Mouse (Mus musculus) MEL (cell line): Measurements from ENCODE around the gene Ccdc57. TPM values are rescaled to one million over a fixed set of nuclear protein-coding genes. Genes with fewer than 3 reads are reported as not detected.

Experiments used
- DNase-seq: peaks from one replicate; pipeline ENCODE4 v3.0.0; 2011; ENCODE audit warnings: low read depth, low spot score
- H3K27ac ChIP-seq: 2 replicates; pipeline ENCODE4 v1.5.1; 2012; ENCODE audit warnings: low read depth, mild to moderate bottlenecking, control low read depth, low read length, moderate library complexity; ENCODE audit not compliant: control insufficient read depth
- H3K27me3 ChIP-seq, 2 experiments: fragments of 150-350 bp in 1 of 2; sonication (generic) in 1 of 2; 2 replicates each; pipeline ENCODE4 v1.6.1; 2012; ENCODE audit warnings: low read length in 2 of 2, mild to moderate bottlenecking in 2 of 2, improper control_type of control experiment in 1 of 2, moderate library complexity in 1 of 2; ENCODE audit not compliant: insufficient read depth in 2 of 2, control insufficient read depth in 1 of 2
- H3K36me3 ChIP-seq, 2 experiments: 2 replicates each; pipeline ENCODE4 v1.6.1; 2012 to 2014; ENCODE audit warnings: low read length in 2 of 2, improper control_type of control experiment in 1 of 2, inconsistent platforms in 1 of 2, mild to moderate bottlenecking in 1 of 2; ENCODE audit not compliant: insufficient read depth in 2 of 2, control insufficient read depth in 1 of 2
- H3K4me1 ChIP-seq, 2 experiments: fragments of 150-350 bp in 1 of 2; sonication (generic) in 1 of 2; 2 replicates each; pipeline ENCODE4 v1.6.1; 2012; ENCODE audit warnings: low read length in 2 of 2, improper control_type of control experiment in 1 of 2, mild to moderate bottlenecking in 1 of 2; ENCODE audit not compliant: insufficient read depth in 2 of 2, control insufficient read depth in 1 of 2
- H3K4me3 ChIP-seq, 2 experiments: fragments of 150-350 bp in 1 of 2; sonication (generic) in 1 of 2; 2 replicates each; pipeline ENCODE4 v1.5.1; 2012; ENCODE audit warnings: low read depth in 2 of 2, low read length in 2 of 2, mild to moderate bottlenecking in 2 of 2, moderate library complexity in 2 of 2, control low read depth in 1 of 2, improper control_type of control experiment in 1 of 2; ENCODE audit not compliant: control insufficient read depth in 1 of 2, insufficient read depth in 1 of 2
- H3K79me2 ChIP-seq: 2 replicates; pipeline ENCODE4 v1.6.1; 2012; ENCODE audit warnings: mild to moderate bottlenecking, low read length, moderate library complexity; ENCODE audit not compliant: control insufficient read depth, poor library complexity, insufficient read depth
- H3K9ac ChIP-seq: 2 replicates; pipeline ENCODE4 v1.6.1; 2012; ENCODE audit warnings: low read depth, mild to moderate bottlenecking, control low read depth, low read length, moderate library complexity; ENCODE audit not compliant: control insufficient read depth, poor library complexity, severe bottlenecking
- H3K9me3 ChIP-seq: fragments of 150-350 bp; sonication (generic); replicated peaks from 2 replicates; pipeline ENCODE4 v1.6.1; 2012; ENCODE audit warnings: mild to moderate bottlenecking, low read length, improper control_type of control experiment, moderate library complexity; ENCODE audit not compliant: insufficient read depth
- CHD2 ChIP-seq: IDR thresholded peaks from 2 replicates; pipeline ENCODE4 v1.6.1; 2011; ENCODE audit warnings: low read length, improper control_type of control experiment
- CTCF ChIP-seq, 3 experiments: IDR thresholded peaks in 2 of 3; conservative IDR thresholded peaks in 1 of 3; 2 replicates each; pipeline ENCODE4 v1.5.1; 2011 to 2012; ENCODE audit warnings: low read length in 3 of 3, low read depth in 2 of 3, mild to moderate bottlenecking in 2 of 3, improper control_type of control experiment in 1 of 3, inconsistent platforms in 1 of 3, mixed read lengths in 1 of 3, moderate library complexity in 1 of 3; ENCODE audit not compliant: control insufficient read depth in 1 of 3, insufficient read depth in 1 of 3, poor library complexity in 1 of 3, severe bottlenecking in 1 of 3
- EP300 ChIP-seq, 2 experiments: IDR thresholded peaks; 2 replicates each; pipeline ENCODE4 v1.6.1; 2011; ENCODE audit warnings: improper control_type of control experiment in 2 of 2, low read length in 2 of 2, low read depth in 1 of 2, mild to moderate bottlenecking in 1 of 2
- GABPA ChIP-seq: IDR thresholded peaks from 2 replicates; pipeline ENCODE4 v1.6.1; 2012; ENCODE audit warnings: low read depth, mild to moderate bottlenecking, inconsistent platforms, low read length, improper control_type of control experiment, moderate library complexity
- GATA1 ChIP-seq: IDR thresholded peaks from 2 replicates; pipeline ENCODE4 v1.6.1; 2011; ENCODE audit warnings: low read depth, low read length, improper control_type of control experiment
- HCFC1 ChIP-seq: IDR thresholded peaks from 2 replicates; pipeline ENCODE4 v1.6.1; 2012; ENCODE audit warnings: low read depth, mild to moderate bottlenecking, inconsistent platforms, low read length, improper control_type of control experiment, moderate library complexity
- KAT2A ChIP-seq: conservative IDR thresholded peaks from 2 replicates; pipeline ENCODE4 v1.6.1; 2012; ENCODE audit warnings: low read depth, low read length, improper control_type of control experiment, inconsistent platforms
- MAFK ChIP-seq: IDR thresholded peaks from 2 replicates; pipeline ENCODE4 v1.6.1; 2011; ENCODE audit warnings: low read depth, mild to moderate bottlenecking, low read length, improper control_type of control experiment, borderline replicate concordance
- MAX ChIP-seq: IDR thresholded peaks from 2 replicates; pipeline ENCODE4 v1.6.1; 2011; ENCODE audit warnings: low read length, improper control_type of control experiment
- MAZ ChIP-seq: IDR thresholded peaks from 2 replicates; pipeline ENCODE4 v1.6.1; 2012; ENCODE audit warnings: low read depth, mild to moderate bottlenecking, inconsistent platforms, low read length, improper control_type of control experiment
- POLR2A ChIP-seq, 2 experiments: IDR thresholded peaks; 2 replicates each; pipeline ENCODE4 v1.6.1; 2011 to 2012; ENCODE audit warnings: low read length in 2 of 2, mild to moderate bottlenecking in 2 of 2, control low read depth in 1 of 2, improper control_type of control experiment in 1 of 2, low read depth in 1 of 2, moderate library complexity in 1 of 2; ENCODE audit not compliant: control insufficient read depth in 1 of 2, insufficient read depth in 1 of 2, poor library complexity in 1 of 2
- POLR2AphosphoS2 ChIP-seq: IDR thresholded peaks from 2 replicates; pipeline ENCODE4 v1.6.1; 2011; ENCODE audit warnings: low read length, improper control_type of control experiment
- POLR2AphosphoS5 ChIP-seq: IDR thresholded peaks from 2 replicates; pipeline ENCODE4 v1.6.1; 2012; ENCODE audit warnings: low read depth, borderline replicate concordance, mild to moderate bottlenecking, inconsistent platforms, low read length, moderate library complexity, mixed read lengths
- RAD21 ChIP-seq: IDR thresholded peaks from 2 replicates; pipeline ENCODE4 v1.6.1; 2011; ENCODE audit warnings: mild to moderate bottlenecking, low read depth, low read length, improper control_type of control experiment
- RCOR1 ChIP-seq: IDR thresholded peaks from 2 replicates; pipeline ENCODE4 v1.6.1; 2012; ENCODE audit warnings: low read depth, mild to moderate bottlenecking, inconsistent platforms, low read length, improper control_type of control experiment
- SMC3 ChIP-seq: IDR thresholded peaks from 2 replicates; pipeline ENCODE4 v1.6.1; 2011; ENCODE audit warnings: low read depth, low read length, improper control_type of control experiment
- TCF12 ChIP-seq: IDR thresholded peaks from 2 replicates; pipeline ENCODE4 v1.6.1; 2014; ENCODE audit warnings: low read depth, mild to moderate bottlenecking, inconsistent platforms, low read length, improper control_type of control experiment, moderate library complexity
- USF2 ChIP-seq, 2 experiments: IDR thresholded peaks; 2 replicates each; pipeline ENCODE4 v1.6.1; 2011 to 2012; ENCODE audit warnings: improper control_type of control experiment in 2 of 2, low read length in 2 of 2, borderline replicate concordance in 1 of 2, inconsistent platforms in 1 of 2, low read depth in 1 of 2, mild to moderate bottlenecking in 1 of 2; ENCODE audit not compliant: insufficient read depth in 1 of 2
- ZMIZ1 ChIP-seq: IDR thresholded peaks from 2 replicates; pipeline ENCODE4 v1.6.1; 2012; ENCODE audit warnings: low read depth, mild to moderate bottlenecking, inconsistent platforms, low read length, improper control_type of control experiment, moderate library complexity
- ZNF384 ChIP-seq: IDR thresholded peaks from 2 replicates; pipeline ENCODE4 v1.6.1; 2012; ENCODE audit warnings: low read depth, mild to moderate bottlenecking, inconsistent platforms, low read length, improper control_type of control experiment
- polyA plus RNA-seq, 2 experiments: library from polyadenylated mRNA; stranded (reverse) in 1 of 2; unstranded in 1 of 2; fragments of >175 nt in 1 of 2; fragments of >200 nt in 1 of 2; gene quantifications; 2 replicates each; pipeline versions ENCODE4 v1.2.1 to v1.2.4; 2012; ENCODE audit warnings: low replicate concordance in 2 of 2, low read depth in 1 of 2; ENCODE audit not compliant: insufficient read length in 2 of 2, insufficient read depth in 1 of 2, missing spikeins in 1 of 2
- total RNA-seq: library from RNA; depleted of rRNA; stranded (reverse); fragments of 300-350 nt; gene quantifications from 2 replicates; pipeline ENCODE4 v1.2.3, GENCODE M21; 2012

Gene Ccdc57
- total and polyA plus RNA-seq, 3 experiments = 5.3 to 7.4 TPM; not detected in 1

DNA sequence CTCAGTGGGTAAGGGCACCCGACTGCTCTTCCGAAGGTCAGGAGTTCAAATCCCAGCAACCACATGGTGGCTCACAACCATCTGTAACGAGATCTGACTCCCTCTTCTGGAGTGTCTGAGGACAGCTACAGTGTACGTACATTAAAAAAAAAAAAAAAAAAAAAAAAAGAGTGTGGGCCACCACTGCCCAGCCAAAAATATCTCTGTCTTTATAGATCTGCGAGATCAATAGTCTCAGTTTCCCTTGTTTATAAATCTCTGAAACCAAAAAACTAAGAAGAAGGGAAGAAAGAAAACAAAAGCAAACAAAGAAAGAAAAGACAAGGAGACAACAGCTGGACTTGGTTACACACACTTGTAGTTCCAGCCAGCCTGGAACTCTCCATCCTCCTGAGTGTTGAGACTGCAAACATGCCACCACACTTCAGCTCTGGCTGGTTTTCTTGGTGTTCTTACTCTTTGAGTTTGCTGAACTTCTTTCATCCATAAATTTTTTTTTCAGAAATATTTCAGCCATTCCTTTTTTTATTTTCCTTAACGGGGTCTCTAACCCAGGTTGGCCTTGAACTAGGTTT, 133.3 kb downstream of the Ccdc57 start:
- no peaks in the 10 kb centered on the region for H3K27me3 ChIP-seq
- H3K4me3 ChIP-seq = peak overlapping the region; percentile 34 to 41
- peaks cover 0 to 17% of the 10 kb centered on the region in 2 experiments; a peak in 3 of 4 replicates for H3K36me3 ChIP-seq
- TF ChIP-seq ZNF384 (peak; percentile 94), MAZ (no peak), POLR2AphosphoS5 (no peak), CTCF (IDR thresholded peaks at IDR 0.05 in 2 of 3, conservative IDR thresholded peaks at IDR 0.05 in 1 of 3; ENCODE audit: control insufficient read depth in 1 of 3, insufficient read depth in 1 of 3, low read depth in 2 of 3, low read length in 3 of 3, poor library complexity in 1 of 3, severe bottlenecking in 1 of 3) (0 out of 6 replicates have a peak, but pooled peaks of 1 of the 3 experiments have one; percentile 8), CHD2 (no peak), MAX (no peak), EP300 (IDR thresholded peaks at IDR 0.05; ENCODE audit: low read depth in 1 of 2, low read length in 2 of 2) (no peak), SMC3 (no peak)
- H3K9me3 ChIP-seq = no peaks in the 10 kb centered on the region
- DNase-seq = peak; percentile 60
- H3K4me1 ChIP-seq = peaks cover 8 to 19% of the 10 kb centered on the region in 2 experiments
- H3K79me2 ChIP-seq = peaks cover 18% of the 10 kb centered on the region
- no peak overlapping the region for H3K27ac ChIP-seq
- peak overlapping the region; percentile 47 for H3K9ac ChIP-seq

DNA sequence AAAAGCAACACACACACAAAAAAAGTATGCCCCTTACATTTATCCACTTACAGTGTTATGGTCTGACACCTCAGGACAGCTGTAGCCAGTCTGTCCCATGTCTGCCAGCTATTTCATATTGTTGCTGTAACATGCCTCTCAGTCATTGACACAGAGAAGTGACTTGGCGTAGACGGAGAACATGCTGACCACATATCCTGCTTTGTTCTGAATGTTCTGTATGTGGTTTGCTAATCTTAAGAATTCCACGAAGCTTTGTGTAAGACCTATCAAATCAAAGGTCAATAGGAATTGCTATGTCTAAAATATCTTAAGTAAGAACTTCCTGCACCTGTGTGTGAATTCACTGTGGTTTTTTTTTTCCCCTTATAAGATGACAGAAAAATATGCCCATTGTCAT, 134.4 kb downstream of the Ccdc57 start:
- TF ChIP-seq POLR2A (IDR thresholded peaks at IDR 0.05; ENCODE audit: control insufficient read depth in 1 of 2, insufficient read depth in 1 of 2, low read depth in 1 of 2, low read length in 2 of 2, poor library complexity in 1 of 2) = no peak
- no peak for TF ChIP-seq RCOR1
- no peak for TF ChIP-seq HCFC1
- no peak for TF ChIP-seq MAFK
- no peak for TF ChIP-seq GATA1
- TF ChIP-seq ZMIZ1 = no peak
- no peak for TF ChIP-seq POLR2AphosphoS2
- TF ChIP-seq GABPA = no peak
- no peak for TF ChIP-seq RAD21
- no peak for TF ChIP-seq KAT2A
- TF ChIP-seq TCF12 = no peak
- TF ChIP-seq USF2 (IDR thresholded peaks at IDR 0.05; ENCODE audit: borderline replicate concordance in 1 of 2, insufficient read depth in 1 of 2, low read depth in 1 of 2, low read length in 2 of 2) = no peak
- TF ChIP-seq POLR2AphosphoS5 = no peak
- no peaks in the 10 kb centered on the region for H3K27me3 ChIP-seq
- peaks cover 20% of the 10 kb centered on the region for H3K79me2 ChIP-seq
- no peak overlapping the region for H3K27ac ChIP-seq
- no peaks in the 10 kb centered on the region for H3K9me3 ChIP-seq
- peaks cover 8 to 19% of the 10 kb centered on the region in 2 experiments for H3K4me1 ChIP-seq
- H3K36me3 ChIP-seq = peaks cover 0 to 17% of the 10 kb centered on the region in 2 experiments; a peak in 3 of 4 replicates
- no peak overlapping the region for H3K9ac ChIP-seq
- no peak overlapping the region for H3K4me3 ChIP-seq
- DNase-seq = no peak
